Mouse (Mus musculus) 3134 (cell line): Measurements from ENCODE around the gene Dars2.
"Not testable (repeated sequence)": the region's sequence is repeated elsewhere in the genome, so short reads cannot be mapped to it uniquely, and the experiment has no call there.

Experiments
- DNase-seq: peaks from one replicate; pipeline ENCODE4 v3.0.0-alpha.2; 2011; ENCODE audit warnings: low spot score; ENCODE audit not compliant: insufficient read length; ENCODE audit errors: extremely low read depth

Dars2 gene

DNA sequence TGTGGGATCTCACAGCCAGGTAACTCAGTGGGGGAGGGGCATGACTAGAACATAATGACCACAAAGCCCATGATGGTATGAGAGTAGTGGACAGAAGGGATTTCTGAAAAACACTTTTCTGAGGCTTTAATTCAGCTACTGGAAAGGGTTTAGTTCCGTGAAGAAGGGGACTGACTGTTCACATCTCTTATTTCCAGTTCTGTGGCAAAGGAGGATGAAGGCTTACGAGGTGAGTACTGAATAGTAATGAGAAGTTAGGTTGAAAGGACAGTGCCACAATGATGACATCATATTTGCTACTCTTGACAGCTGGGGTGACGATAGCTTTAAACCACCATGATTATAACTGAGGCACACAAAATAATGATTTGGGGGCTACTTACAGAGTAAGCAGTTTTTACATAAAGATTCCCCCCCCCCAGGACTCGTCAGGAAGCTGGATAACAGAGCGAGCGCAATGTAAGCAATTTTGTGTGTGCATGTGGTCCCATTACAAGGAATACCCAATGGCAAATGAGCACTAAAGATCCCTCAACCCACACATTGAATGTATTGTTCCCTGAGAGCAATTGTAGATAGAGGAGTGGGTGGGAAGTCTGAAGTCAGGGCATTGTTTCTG, 34.6 kb downstream of the Dars2 start:
- no peak for DNase-seq

DNA sequence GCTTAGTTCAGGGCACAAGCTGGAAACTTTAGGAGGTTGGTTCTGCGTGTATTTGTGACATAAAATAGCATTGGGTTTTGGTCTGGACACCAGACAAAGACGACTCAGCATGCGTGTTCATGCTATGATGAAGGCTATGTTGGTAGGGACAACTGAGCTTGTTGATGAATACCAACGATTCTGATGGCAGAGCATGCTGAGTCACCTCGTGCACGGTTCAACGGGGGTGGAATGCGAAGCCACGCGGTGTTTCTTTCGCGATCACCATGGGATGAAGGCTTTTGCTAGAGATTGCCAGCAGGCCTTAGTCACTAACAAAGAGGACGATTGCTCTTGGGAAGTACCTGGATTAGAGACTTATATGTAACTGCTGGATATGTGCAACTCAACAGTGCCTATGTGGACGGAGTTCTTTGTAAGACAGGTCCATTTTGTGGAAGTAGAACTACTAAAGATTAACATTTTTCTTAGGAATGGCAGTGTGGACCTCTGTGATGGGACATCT, 35.1 kb downstream of the Dars2 start:
- no peak for DNase-seq

DNA sequence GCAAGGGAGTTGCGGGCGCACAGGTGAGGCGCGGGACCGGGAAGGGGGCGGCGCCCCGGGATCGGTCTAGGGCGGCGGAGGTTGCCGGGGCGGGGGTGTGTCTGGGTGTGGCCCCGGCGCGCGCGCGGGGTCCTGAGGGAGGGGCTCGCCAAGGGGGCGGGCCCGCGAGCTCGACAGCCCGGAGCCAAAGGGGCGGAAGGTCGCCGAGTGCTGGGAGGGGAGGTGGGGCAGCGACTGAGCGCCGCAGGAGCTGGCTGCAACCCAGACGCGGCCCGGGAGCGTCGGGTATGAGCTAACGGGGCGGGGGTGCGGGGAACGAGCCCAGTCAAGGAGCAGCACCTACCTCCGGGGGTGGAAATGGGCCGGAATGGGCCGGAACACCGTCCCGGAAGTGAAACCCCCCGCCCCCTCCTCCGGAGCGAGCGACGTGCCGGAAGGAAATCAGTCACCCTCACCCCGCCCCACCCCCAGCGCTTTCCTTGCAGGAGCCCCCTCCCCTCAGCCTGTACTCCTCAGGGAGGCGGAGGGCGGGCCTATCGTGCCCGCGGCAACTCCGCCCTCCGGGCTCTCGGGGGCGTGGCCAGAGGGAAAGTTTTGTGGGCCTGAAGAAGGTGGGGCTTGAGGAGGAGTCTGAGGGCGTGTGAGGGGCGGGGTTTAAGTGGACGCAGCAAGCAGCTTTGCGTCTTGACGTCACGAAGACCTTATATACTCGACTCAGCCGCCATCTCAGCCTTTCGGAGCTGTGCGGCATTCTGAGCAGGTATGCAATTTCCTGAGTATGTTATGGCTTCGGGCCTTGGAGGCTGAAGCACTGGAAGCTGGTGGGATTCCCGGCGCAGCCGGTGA, 35.8 kb downstream of the Dars2 start, which contains the start of gene Zbtb37:
Gene Zbtb37, minus strand, starts transcription at position 415 of the 846 bp plus-strand sequence.
- peak; percentile 100 for DNase-seq

DNA sequence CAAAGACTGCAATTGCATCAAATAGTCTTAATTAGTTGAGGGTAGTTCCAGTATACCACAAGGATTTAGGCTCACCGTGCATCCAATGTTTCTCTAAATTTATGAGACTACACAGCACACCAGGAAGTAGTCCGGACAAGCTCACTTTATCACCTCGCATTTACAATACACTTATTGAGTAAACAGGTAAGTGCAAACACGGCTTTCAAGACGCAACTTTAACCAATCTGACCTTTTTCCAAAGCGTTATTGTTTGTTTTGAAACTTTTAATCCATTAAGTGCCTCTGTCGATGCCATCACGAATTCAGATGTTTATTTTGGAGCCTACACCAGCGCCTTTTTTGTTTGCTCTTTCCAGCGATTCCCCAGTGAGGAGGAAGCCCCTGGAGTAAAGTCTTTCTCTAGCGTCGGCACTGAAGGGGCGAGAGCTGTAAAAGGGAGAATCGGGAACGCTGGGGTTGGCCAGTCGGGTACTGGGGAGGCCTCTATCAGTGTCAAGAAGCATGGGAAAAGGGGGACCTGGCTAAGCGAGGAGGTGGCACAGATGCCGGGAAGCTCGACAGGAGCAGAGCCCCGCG, 36.5 kb downstream of the Dars2 start:
- no peak for DNase-seq

DNA sequence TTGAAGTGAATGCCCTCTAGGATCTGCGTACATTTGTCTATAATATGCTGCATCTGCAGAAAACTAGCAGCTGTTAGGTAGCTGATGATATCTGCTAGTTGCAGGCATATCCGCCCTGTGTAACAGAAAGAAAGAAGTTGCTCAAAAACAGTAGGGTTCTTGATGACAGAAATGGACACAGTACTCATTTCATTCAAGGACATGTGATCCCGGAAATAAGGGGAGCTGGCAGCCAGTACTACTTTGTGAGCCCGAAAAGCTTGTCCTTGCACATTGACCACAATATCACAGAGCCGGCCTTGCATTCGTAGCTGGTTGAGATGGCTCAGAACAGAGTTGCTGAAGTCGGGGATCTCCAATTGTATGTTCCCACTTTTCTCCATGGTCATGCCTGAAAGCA, 38.1 kb downstream of the Dars2 start:
- no peak for DNase-seq

DNA sequence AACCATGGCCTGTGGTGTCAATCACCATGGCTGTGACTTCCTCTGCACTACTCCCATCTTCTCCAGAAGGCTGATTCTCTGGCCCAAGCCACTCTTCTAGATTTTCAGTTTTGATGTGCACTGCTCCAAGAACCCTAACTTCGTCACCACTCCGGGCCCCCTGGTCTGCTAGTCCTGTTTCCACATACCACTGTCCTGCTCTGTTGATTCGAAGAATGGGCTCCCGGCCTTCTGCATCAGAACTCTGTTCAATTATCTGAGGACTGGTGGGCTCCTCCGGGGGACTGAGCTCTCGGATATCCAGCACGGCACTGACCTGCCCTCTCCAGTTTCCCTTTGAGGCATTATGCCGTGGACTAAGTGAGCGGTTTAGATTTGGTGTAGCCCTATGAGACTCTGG, 38.6 kb downstream of the Dars2 start:
- no peak for DNase-seq

DNA sequence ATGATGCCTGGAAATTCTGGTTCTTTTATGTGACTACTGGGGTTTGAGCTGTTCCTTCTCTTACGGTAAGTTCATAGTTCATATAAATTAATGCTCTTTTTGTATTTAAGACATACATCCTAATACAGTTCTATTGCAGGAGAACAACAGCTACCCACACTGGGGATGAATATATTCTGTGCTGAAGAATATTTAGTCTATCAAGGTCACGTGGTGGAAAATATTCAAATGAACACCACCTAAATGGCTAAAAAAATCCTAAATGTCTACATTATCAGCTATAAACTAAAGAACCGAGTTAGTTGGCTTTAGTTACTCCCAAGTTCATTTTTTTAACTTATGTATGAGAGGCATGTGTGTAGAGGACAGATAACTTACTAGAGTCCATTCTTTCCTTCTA, 40.4 kb downstream of the Dars2 start:
- DNase-seq = no peak

DNA sequence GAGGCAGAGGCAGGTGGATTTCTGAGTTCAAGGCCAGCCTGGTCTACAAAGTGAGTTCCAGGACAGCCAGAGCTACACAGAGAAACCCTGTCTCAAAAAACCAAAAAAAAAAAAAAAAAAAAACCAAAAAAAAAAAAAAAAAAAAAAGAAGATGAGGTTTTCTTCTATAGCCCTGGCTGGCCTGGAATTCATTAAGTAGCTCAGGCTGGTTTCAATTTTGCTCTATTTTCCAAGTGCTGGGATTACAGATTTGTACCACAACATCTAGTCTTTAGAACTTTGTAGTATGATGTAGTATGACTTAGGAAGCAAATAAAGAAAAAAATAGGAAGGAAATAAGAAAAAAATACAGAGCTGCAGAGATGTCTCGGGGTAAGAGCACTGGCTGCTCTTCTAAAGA, 42.0 kb downstream of the Dars2 start:
- DNase-seq = not testable (repeated sequence)

DNA sequence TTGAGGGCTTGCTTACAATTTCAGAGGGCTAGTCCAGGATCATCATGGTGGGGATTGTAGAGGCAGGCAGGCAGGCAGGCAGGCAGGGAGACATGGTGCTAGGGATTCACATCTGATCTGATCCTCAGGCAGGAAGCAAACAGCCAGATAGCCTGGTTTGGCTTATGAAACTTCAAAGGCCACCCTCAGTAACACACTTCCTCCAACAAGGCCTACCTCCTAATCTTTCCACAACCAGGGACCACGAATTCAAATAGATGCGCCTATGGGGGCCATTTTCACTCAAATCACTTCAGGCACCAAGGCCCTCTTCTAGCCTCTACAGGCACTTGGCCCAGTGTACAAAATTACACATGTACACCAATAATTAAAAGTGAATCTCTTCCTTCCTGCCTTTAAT, 43.3 kb downstream of the Dars2 start:
- DNase-seq = no peak

DNA sequence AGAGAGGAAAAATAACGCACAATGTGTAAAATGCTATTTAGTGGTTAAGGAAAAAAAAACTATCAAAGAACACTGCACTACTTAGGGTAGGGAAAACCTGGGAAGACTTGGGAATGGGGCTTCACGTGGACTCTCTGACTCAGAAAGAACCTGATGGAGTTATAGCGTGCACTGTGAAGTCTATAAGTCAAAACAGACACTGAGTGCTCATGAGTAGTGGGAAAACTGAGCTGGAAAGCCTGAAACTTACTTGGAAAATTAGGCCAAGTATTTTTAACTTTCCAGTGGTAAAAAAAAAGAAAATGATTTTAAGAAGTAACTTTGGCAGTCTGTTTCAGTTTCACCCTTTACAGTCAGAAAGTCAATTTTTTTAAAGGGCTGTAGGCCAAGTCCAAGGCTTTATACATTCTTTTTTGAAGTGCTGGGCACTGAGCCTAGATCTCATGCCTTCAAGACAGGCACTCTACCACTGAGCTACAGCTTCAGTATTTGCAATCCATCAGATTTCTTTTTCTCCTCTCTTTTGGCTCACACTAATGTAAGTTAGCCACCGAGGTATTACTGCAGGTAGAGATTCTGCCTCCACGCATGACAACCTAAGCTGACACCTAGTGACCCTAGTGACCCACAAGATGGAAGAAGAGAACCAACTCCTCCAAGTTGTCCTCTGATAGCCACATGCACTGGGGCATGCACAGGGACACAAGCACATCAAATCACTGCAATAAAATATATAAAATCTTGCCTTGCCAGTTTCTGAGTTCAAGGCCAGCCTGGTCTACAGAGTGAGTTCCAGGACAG, 44.8 kb downstream of the Dars2 start:
- DNase-seq = no peak

DNA sequence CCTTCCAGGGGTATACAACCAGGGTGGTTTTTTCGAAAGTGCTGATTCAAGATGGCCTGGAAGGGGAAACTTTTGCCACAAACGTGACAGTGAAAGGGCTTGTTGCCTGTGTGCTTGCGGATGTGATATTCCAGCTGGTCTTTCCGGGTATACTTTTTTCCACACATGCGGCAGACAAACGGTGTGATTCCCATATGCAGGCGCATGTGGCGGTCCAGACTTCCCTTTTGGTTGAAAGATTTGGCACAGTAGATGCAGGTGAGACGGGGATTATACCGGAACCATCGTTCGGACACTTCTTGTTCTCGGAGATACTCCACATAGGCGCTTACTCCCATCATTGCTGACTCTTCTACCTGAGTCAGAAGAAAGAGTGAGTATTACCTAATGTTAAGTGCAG, 50.4 kb downstream of the Dars2 start:
- DNase-seq = no peak

DNA sequence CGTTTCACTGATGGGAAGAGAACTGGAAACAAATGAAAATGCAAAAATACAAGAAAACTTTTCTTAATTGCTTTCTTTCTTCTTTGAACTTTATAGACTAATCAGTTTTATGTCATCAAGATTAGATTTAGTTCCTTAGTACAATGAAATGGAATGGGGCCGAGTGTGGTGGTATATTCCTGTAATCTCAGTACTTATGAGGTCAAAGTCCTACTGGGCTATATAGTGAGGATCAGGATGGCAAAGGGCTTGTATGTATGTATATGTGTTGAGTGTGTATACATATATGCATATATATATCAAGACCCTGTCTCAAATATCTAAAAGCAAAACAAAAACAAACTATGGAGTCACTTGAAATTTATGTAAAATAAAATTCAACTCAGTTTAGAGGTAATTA, 54.1 kb downstream of the Dars2 start:
- DNase-seq = no peak

DNA sequence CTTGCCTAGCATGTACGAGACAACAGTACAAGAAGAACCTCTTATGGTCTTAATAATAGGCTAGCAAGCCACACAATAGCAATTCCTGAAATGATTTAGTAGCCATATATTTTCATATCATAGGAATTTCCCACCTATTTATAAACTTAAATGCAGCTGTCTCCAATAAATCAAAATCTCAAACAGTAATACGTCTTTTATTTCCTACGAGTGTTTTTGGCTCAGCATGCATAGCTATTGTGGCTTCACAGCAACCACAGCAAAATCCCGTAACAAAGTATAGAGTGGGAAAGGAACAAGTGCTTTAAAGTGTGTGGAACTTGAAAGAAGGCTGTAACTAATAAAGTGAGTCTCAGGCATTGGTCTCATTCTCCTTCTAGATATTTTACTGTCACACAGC, 60.0 kb downstream of the Dars2 start:
- no peak for DNase-seq

DNA sequence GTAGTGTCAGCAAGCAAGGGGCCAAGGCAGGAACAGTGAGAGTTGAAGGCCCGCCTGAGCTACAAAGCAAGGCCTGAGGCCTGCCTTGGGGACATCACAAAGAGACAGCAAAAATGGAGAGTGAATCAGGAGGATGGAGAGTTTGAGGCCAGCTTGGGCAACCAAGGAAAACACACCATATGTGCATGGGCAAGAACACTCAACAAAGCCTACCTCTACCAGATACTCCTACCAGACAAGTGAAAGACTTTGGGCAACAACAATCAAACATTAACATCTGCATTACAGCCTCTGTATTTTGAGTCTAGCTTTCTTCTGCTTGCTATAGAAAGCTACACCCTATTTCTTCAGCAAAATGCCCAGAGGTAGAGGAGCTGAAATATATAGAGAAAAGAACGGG, 62.4 kb downstream of the Dars2 start:
- no peak for DNase-seq

DNA sequence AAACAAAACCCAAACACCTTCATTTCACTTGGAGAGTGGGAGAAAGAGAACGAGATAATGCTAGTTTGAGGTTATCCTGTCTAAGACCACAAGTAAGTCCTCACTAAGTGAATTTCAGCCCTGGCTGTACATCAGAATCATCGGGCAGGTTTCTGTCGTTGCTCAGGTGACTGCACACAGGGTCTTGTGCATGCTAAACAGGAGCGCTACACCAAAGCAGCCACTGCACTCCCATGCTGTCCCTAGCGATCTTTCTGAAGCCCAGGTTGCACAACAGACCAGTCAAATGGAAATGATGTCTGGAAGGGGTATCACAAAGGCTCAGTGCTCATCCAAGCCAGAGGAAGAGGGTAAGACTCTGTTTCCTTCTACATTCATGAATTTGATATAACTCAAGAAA, 64.0 kb downstream of the Dars2 start:
- no peak for DNase-seq

DNA sequence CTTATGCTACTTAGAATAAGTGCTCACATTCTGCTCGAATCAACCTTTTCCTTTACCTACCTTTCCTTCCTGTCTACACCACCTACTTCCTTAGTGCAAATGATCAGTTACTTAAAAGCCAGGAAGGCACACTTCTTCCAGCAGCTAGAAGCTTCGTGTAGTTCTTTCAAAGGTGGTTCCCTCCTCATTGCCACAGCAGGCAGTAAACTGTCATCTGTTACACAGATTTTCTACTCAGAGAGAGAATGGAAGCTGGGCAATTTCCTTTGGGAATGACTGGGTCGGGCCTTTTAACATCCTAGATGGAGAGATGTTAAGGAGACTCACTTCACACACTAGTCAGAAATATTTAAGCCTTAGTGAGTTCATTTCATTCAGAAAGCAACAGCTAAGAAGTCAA, 64.9 kb downstream of the Dars2 start:
- DNase-seq = no peak

DNA sequence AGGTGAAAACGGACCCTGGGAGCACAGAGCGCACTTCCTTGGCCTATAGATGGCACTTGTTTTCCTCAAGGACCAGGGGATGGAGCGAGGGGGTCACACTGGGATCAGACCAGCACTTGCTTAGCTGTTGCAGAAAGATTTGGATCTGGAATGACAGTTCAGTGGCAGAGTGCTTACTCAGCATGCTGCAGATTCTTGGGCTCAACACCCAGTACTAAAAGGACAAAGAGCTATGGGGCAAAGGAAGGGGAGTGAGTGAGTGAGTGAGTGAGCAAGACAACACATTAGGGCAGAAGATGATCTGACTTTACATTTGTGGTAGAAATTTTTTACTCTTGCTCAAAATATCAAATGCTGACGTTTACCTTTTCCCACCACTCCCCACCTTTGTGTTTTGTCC, 65.5 kb downstream of the Dars2 start:
- DNase-seq = no peak

DNA sequence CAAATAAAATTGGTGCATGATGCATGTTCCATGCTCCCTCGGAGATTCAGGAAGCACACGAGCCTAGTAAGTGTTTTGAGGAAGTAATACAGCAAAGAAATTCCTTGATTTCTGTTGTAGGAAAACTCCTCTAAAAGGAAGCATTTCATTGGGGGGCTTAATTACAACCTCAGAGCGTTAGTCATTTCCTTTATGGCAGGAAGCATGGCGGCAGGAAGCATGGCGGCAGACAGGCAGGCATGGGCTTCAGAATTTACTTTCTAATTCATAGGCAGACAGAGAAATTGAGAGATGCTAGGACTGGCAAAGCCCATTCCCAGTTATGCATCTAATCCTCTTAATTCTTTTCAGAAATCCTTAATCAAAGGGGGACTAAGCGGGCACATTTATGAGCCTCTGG, 76.6 kb downstream of the Dars2 start:
- DNase-seq = no peak
